Mouse (Mus musculus): ENCODE measurements at regions not wholly inside any gene's neighbourhood (a gene's known extent, or its start where the extent isn't known, plus 50 kb on each side); places are given as distances from the start of the nearest gene placed in this dataset.

DNA sequence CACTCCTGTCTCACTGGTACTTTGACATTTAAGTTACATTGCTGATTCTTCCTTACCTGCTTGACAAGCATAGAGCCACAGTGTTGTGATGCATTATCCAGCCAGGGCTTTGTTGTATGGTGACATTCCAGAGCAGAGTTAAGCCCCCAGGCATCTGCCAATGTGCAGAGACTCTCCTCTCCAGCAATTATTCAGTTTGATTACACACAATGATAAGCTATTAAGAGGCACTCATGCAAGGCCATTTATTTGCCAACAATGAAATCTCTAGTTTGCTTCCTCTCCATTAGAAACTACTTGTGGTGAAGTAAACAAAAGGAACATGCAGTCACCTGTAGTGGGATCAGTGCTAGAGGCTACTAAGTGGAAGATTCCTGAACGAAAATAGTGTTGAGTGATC, 444.7 kb upstream of the Nova1 start:
- TF ChIP-seq POLR2A (IDR thresholded peaks at IDR 0.05; ENCODE audit: control insufficient read depth in 1 of 2, insufficient read depth in 1 of 2, low read depth in 1 of 2, low read length in 2 of 2, poor library complexity in 1 of 2), result no peak
- TF ChIP-seq CTCF (IDR thresholded peaks at IDR 0.05 in 2 of 3, conservative IDR thresholded peaks at IDR 0.05 in 1 of 3; ENCODE audit: control insufficient read depth in 1 of 3, insufficient read depth in 1 of 3, low read depth in 2 of 3, low read length in 3 of 3, poor library complexity in 1 of 3, severe bottlenecking in 1 of 3), result no peak
- TF ChIP-seq USF1 (IDR thresholded peaks at IDR 0.05; ENCODE audit: low read depth, low read length), result no peak
- TF ChIP-seq RCOR1 (IDR thresholded peaks at IDR 0.05; ENCODE audit: low read depth, low read length), result no peak

Measured in MEL (cell line).